Mouse (Mus musculus) lung, embryonic 14.5 days (tissue): ENCODE measurements around the gene Pramef12. TPM values are rescaled to one million over a fixed set of nuclear protein-coding genes. Genes with fewer than 3 reads are reported as not detected.

ENCODE experiments used
- ATAC-seq: fragments of 200-750 bp; cut with Nextera tagmentation; 2 replicates; pipeline ENCODE4 v1.8.0; 2017; ENCODE audit warnings: mild to moderate bottlenecking, moderate TSS enrichment, moderate library complexity; ENCODE audit not compliant: insufficient read depth
- DNase-seq: peaks from one replicate; pipeline ENCODE4 v3.0.0-alpha.2; 2015
- H3K27ac ChIP-seq: fragments of 300-500 bp; sonication (generic); 2 replicates; pipeline ENCODE4 v1.5.1; 2014; ENCODE audit warnings: low read depth, mild to moderate bottlenecking, moderate library complexity
- H3K27me3 ChIP-seq: fragments of 300-500 bp; sonication (generic); 2 replicates; pipeline ENCODE4 v1.6.1; 2014; ENCODE audit warnings: low read length, control low read depth; ENCODE audit not compliant: insufficient read depth
- H3K36me3 ChIP-seq: fragments of 300-500 bp; sonication (generic); 2 replicates; pipeline ENCODE4 v1.6.1; 2014; ENCODE audit warnings: control low read depth; ENCODE audit not compliant: insufficient read depth
- H3K4me1 ChIP-seq: fragments of 300-500 bp; sonication (generic); 2 replicates; pipeline ENCODE4 v1.6.1; 2014; ENCODE audit warnings: antibody characterized with exemption, control low read depth; ENCODE audit not compliant: insufficient read depth
- H3K4me2 ChIP-seq: fragments of 300-500 bp; sonication (generic); 2 replicates; pipeline ENCODE4 v1.6.1; 2014; ENCODE audit warnings: mild to moderate bottlenecking
- H3K4me3 ChIP-seq: fragments of 300-500 bp; sonication (generic); 2 replicates; pipeline ENCODE4 v1.5.1; 2014; ENCODE audit warnings: low read depth, low read length
- H3K9ac ChIP-seq: fragments of 300-500 bp; sonication (generic); 2 replicates; pipeline ENCODE4 v1.6.1; 2014
- H3K9me3 ChIP-seq: fragments of 300-500 bp; sonication (generic); 2 replicates; pipeline ENCODE4 v1.6.1; 2016; ENCODE audit warnings: low read depth, low read length, control low read depth
- CTCF ChIP-seq: IDR thresholded peaks from 2 replicates; pipeline ENCODE4 v1.5.1; 2016; ENCODE audit warnings: antibody characterized with exemption, low read depth
- WGBS: fragments of 180-500 bp; shearing (Covaris S2); extraction: QIAGEN DNeasy Blood & Tissue Kit; methylation state at CpG from one replicate; pipeline ENCODE4 v1.1.7; 2014; 5-methylcytosine and 5-hydroxymethylcytosine counted together
- polyA plus RNA-seq: library from polyadenylated mRNA; unstranded; fragments of >200 nt; fragmentation: Nextera tagmentation; extraction: Ambion mirVana; gene quantifications from 2 replicates; pipeline ENCODE4 v1.2.1, GENCODE M21; 2014

The Pramef12 gene
- polyA plus RNA-seq: not detected in 2 replicates

- Histone ChIP-seq H3K36me3 (no peaks in the 10 kb centered on the region), H3K9ac (no peak within 1 kb of the TSS), H3K4me1 (no peaks in the 10 kb centered on the region), H3K9me3 (no peaks in the 10 kb centered on the region), H3K4me3 (no peak within 1 kb of the TSS), H3K27me3 (no peaks in the 10 kb centered on the region), H3K4me2 (no peak within 1 kb of the TSS), H3K27ac (no peak within 1 kb of the TSS)
- DNase-seq: no peak
- no peak for TF ChIP-seq CTCF
- ATAC-seq: no peak
- WGBS: 59% methylated on average over 9 of the region's 9 CpGs
Observed at GRCm38 (mm10) chr4:144408290-144408689, at the start of gene Pramef12. Pramef12 (minus strand) TSS chr4:144408464.

- Histone ChIP-seq H3K9me3 (no peaks in the 10 kb centered on the region), H3K36me3 (no peaks in the 10 kb centered on the region), H3K4me3 (no peak within 1 kb of the TSS), H3K4me2 (no peak within 1 kb of the TSS), H3K27me3 (no peaks in the 10 kb centered on the region), H3K27ac (no peak within 1 kb of the TSS), H3K9ac (no peak within 1 kb of the TSS), H3K4me1 (no peaks in the 10 kb centered on the region)
- WGBS: 71% methylated on average over 2 of the region's 2 CpGs
- DNase-seq: no peak
- ATAC-seq: no peak
- no peak for TF ChIP-seq CTCF
Observed at GRCm38 (mm10) chr4:144453217-144453616, 45.0 kb upstream of the Pramef12 start, which contains the start of gene Gm9944. Gm9944 (minus strand) TSS chr4:144453317.

GRCm38 (mm10) chr4:144448546-144448945 lies 40.3 kb upstream of the Pramef12 start:
- H3K4me3 ChIP-seq: no peak overlapping the region
- H3K27me3 ChIP-seq: no peaks in the 10 kb centered on the region
- H3K27ac ChIP-seq: no peak overlapping the region
- H3K36me3 ChIP-seq: no peaks in the 10 kb centered on the region
- no peak for TF ChIP-seq CTCF
- H3K4me2 ChIP-seq: no peak overlapping the region
- no peak for ATAC-seq
- H3K4me1 ChIP-seq: no peaks in the 10 kb centered on the region
- H3K9ac ChIP-seq: no peak overlapping the region
- H3K9me3 ChIP-seq: no peaks in the 10 kb centered on the region
- DNase-seq: no peak
- WGBS: 73% methylated on average over 2 of the region's 2 CpGs

- WGBS: 72% methylated on average over 1 of the region's 1 CpGs
Observed at GRCm38 (mm10) chr4:144441582-144441981, 33.3 kb upstream of the Pramef12 start.

GRCm38 (mm10) chr4:144441095-144441494 lies 32.8 kb upstream of the Pramef12 start:
- H3K4me3 ChIP-seq: no peak overlapping the region
- H3K4me2 ChIP-seq: no peak overlapping the region
- H3K9me3 ChIP-seq: no peaks in the 10 kb centered on the region
- no peak for TF ChIP-seq CTCF
- no peaks in the 10 kb centered on the region for H3K27me3 ChIP-seq
- ATAC-seq (no peak), DNase-seq (no peak)
- no peak overlapping the region for H3K9ac ChIP-seq
- H3K4me1 ChIP-seq: no peaks in the 10 kb centered on the region
- H3K27ac ChIP-seq: no peak overlapping the region
- WGBS: 93% methylated on average over 4 of the region's 4 CpGs
- no peaks in the 10 kb centered on the region for H3K36me3 ChIP-seq

More at GRCm38 (mm10) chr4:144441582-144441981, 33.3 kb upstream of the Pramef12 start:
- Histone ChIP-seq H3K27ac (no peak overlapping the region), H3K4me1 (no peaks in the 10 kb centered on the region), H3K27me3 (no peaks in the 10 kb centered on the region), H3K4me3 (no peak overlapping the region), H3K36me3 (no peaks in the 10 kb centered on the region), H3K9me3 (no peaks in the 10 kb centered on the region), H3K9ac (no peak overlapping the region), H3K4me2 (no peak overlapping the region)
- TF ChIP-seq CTCF: no peak
- ATAC-seq (no peak), DNase-seq (no peak)

- no peaks in the 10 kb centered on the region for H3K27me3 ChIP-seq
Observed at GRCm38 (mm10) chr4:144438672-144439071, 30.4 kb upstream of the Pramef12 start, which contains the start of gene 1700012P22Rik. 1700012P22Rik (minus strand) TSS chr4:144438772.

GRCm38 (mm10) chr4:144433216-144433615 lies 25.0 kb upstream of the Pramef12 start:
- Histone ChIP-seq H3K36me3 (no peaks in the 10 kb centered on the region), H3K9me3 (no peaks in the 10 kb centered on the region), H3K4me3 (no peak overlapping the region), H3K4me2 (no peak overlapping the region), H3K27me3 (no peaks in the 10 kb centered on the region), H3K4me1 (no peaks in the 10 kb centered on the region), H3K27ac (no peak overlapping the region), H3K9ac (no peak overlapping the region)
- DNase-seq: no peak
- WGBS: 88% methylated on average over 5 of the region's 5 CpGs
- ATAC-seq: no peak
- no peak for TF ChIP-seq CTCF

More at GRCm38 (mm10) chr4:144438672-144439071, 30.4 kb upstream of the Pramef12 start, which contains the start of gene 1700012P22Rik:
- no peaks in the 10 kb centered on the region for H3K9me3 ChIP-seq
- no peak within 1 kb of the TSS for H3K4me2 ChIP-seq
- TF ChIP-seq CTCF: no peak
- no peak for DNase-seq
- H3K4me3 ChIP-seq: no peak within 1 kb of the TSS
- H3K4me1 ChIP-seq: no peaks in the 10 kb centered on the region
- H3K9ac ChIP-seq: no peak within 1 kb of the TSS
- H3K27ac ChIP-seq: no peak within 1 kb of the TSS
- H3K36me3 ChIP-seq: no peaks in the 10 kb centered on the region
- ATAC-seq: no peak
